Mouse (Mus musculus): ENCODE measurements around the gene Cebpe.
A peak's percentile ranks its signal among the peaks of the same experiment; 100 is the strongest.

The Cebpe gene

GRCm38 (mm10) chr14:54669381-54669780, 42.6 kb downstream of the Cebpe start:
- peak; percentile 35 to 64 for DNase-seq

- no peak for DNase-seq
These were observed 47.3 kb downstream of the Cebpe start for GRCm38 (mm10) chr14:54664477-54665222.

Data from spleen, adult 18-20 months (tissue).